Mouse (Mus musculus): Measurements from ENCODE around the gene Pdzd2. TPM values are rescaled to one million over a fixed set of nuclear protein-coding genes. Genes with fewer than 3 reads are reported as not detected.

Pdzd2 gene
- total RNA-seq, 1 experiment from 2014 or later, result 0.15 TPM

DNA sequence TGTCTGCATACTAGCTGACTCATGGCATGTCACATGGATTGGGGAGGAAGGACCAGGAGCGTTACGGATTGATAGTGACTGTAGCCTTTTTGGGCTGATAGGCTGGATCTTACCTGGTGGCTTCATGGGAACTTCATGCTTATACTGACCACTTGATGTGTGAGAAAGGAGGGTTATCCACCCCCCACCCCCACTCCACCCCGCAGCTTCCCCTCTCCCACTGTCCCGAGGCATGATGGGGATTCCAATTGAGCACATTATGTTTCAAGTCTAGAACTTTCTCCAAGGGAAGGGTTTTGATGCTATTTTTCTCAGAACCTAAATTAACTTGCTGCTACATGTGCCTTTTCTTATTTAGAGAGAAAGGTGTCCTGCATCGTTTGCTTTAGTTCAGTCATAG lies 381.3 kb downstream of the Pdzd2 start:
- no peak for ATAC-seq (replicated peaks in 1 of 2; ENCODE audit: insufficient read depth in 1 of 2, low FRiP score in 2 of 2, low TSS enrichment in 1 of 2, low read depth in 1 of 2, poor library complexity in 2 of 2, severe bottlenecking in 2 of 2)

DNA sequence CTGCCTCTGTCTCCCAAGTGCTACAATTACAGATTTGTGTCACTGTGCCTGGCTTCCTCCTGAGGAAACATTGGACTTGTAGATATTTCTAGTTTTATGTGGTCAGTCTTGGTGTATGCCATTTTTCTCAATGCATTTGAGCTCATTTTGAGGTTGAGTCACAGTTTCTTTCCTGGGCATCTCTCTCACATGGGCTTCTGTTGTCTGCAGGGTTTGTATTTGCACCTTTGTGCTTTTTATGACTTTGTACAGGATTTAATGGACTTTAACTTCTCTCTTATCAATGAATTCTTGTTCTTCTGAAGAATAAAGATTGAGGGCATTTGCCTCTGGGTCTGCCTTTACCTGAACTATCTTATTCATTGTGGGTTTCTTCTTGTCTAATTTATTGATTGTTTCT lies 382.3 kb downstream of the Pdzd2 start:
- ATAC-seq (replicated peaks in 1 of 2; ENCODE audit: insufficient read depth in 1 of 2, low FRiP score in 2 of 2, low TSS enrichment in 1 of 2, low read depth in 1 of 2, poor library complexity in 2 of 2, severe bottlenecking in 2 of 2), result no peak

DNA sequence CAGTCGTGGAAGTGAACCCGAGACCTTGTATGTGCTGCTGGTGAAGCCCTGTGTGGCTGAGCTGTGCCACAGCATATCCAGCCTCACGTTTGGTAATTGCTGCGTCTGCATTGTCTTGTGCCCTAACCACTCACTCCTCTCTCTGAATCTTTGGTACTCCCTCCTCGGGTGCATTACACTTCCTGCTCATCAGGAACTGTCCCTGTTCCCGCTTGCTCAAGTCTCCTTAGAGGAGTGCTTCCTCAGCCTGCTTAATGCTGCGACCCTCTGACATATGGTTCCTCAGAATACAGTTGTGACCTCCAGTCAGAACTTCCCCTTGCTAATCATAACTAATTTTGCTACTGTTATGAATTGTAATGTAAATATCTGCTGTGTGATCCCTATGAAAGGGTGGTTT lies 383.8 kb downstream of the Pdzd2 start:
- ATAC-seq (replicated peaks in 1 of 2; ENCODE audit: insufficient read depth in 1 of 2, low FRiP score in 2 of 2, low TSS enrichment in 1 of 2, low read depth in 1 of 2, poor library complexity in 2 of 2, severe bottlenecking in 2 of 2), result no peak

DNA sequence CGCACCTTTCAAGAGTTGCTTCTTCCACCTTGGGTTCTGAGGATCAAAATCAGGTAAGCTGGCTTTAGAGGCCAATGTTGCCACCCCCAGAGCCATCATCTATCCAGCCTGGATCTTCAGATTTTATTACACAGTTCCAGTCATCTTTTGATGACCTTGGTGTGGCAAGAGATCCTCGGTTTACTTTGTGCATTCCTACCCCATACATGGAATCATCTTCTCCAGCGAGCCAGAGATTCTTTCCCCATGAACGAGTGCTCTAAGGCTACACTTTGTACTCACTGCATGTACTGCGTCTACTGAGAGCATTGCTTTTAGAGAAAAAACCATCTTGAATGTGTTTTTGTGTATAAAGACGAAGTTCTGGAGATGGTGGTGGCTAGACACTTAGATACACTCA lies 384.5 kb downstream of the Pdzd2 start:
- ATAC-seq (replicated peaks in 1 of 2; ENCODE audit: insufficient read depth in 1 of 2, low FRiP score in 2 of 2, low TSS enrichment in 1 of 2, low read depth in 1 of 2, poor library complexity in 2 of 2, severe bottlenecking in 2 of 2), result no peak

DNA sequence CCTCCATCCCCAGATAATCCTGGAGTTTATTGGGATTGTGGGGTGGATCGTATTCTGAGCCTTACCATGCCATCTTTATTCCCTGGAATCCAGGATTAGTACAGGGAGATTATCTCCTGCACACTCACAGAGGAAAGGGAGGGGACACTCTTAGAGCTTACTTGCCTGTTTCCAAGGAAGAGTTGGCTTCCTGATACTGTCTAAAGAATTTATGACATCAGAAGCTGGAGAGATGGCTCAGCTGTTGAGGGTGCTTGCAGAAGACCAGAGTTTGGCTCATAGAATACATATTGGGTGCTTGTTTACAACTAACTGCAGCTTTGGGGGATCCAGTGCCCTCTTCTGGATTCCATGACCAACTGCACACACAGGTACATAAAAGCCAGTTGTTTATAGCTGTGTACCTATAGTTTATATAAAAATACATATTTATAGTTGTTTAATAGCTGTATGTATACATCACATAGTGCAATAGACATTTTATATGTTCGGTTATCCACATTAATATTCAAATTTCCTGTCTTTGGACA lies 385.4 kb downstream of the Pdzd2 start:
- ATAC-seq (replicated peaks in 1 of 2; ENCODE audit: insufficient read depth in 1 of 2, low FRiP score in 2 of 2, low TSS enrichment in 1 of 2, low read depth in 1 of 2, poor library complexity in 2 of 2, severe bottlenecking in 2 of 2), result no peak

DNA sequence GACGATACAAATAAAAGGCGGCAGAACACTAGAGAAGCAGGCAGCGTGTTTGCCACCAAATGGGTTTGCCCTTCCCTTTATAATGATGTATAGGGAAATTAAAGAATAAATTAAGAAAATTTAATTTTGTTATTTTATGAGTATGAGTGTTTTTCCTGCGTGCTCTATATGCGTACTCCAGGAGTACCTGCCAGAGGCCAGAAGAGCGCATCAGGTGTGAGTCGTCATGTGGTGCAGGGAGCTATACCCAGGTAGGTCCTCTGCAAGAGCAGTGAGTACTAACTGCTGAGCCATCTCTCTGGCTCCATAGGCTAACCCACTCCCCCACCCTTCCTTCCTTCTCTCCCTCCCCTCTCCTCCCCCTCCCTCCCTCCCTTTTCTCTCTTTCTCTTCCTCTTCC lies 388.3 kb downstream of the Pdzd2 start:
- ATAC-seq (replicated peaks in 1 of 2; ENCODE audit: insufficient read depth in 1 of 2, low FRiP score in 2 of 2, low TSS enrichment in 1 of 2, low read depth in 1 of 2, poor library complexity in 2 of 2, severe bottlenecking in 2 of 2), result no peak

DNA sequence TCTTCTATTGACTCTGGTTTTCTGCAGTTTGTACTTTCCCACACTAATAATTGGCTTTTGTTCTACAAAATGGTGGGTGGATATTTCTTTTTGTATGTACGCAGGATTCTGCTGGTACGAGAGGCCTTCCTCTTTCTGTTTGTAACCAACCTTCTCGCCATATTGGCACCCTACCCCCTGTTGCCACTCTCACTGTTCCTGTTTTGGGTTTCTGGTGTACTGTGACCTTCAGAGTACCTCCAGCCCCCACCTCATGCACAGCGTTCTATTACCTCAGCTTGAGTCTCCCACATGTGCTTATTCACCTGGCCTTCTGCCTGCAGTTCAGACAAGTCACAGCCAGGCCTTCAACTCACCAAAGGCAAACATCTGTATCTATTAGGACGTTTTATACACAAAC lies 389.9 kb downstream of the Pdzd2 start:
- no peak for ATAC-seq (replicated peaks in 1 of 2; ENCODE audit: insufficient read depth in 1 of 2, low FRiP score in 2 of 2, low TSS enrichment in 1 of 2, low read depth in 1 of 2, poor library complexity in 2 of 2, severe bottlenecking in 2 of 2)

DNA sequence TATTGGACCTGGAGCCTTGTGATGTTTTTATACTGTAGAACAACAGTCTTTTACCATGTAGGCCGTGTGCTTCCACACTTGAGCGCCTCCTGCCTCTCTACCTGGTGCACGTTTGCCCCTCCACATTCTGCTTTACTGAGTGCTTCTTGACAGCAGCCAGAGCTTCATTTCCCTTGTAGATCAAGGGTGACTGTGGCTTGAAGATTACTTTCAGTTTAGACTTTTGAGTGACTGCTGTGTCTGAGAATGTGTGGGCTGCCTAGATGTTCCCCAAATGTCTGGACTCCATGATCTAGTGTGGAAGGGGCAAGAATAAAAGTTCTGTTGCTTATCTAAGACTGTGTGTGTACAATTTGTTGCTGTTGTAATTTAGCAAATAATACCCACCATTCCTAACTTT lies 390.8 kb downstream of the Pdzd2 start:
- no peak for ATAC-seq (replicated peaks in 1 of 2; ENCODE audit: insufficient read depth in 1 of 2, low FRiP score in 2 of 2, low TSS enrichment in 1 of 2, low read depth in 1 of 2, poor library complexity in 2 of 2, severe bottlenecking in 2 of 2)

DNA sequence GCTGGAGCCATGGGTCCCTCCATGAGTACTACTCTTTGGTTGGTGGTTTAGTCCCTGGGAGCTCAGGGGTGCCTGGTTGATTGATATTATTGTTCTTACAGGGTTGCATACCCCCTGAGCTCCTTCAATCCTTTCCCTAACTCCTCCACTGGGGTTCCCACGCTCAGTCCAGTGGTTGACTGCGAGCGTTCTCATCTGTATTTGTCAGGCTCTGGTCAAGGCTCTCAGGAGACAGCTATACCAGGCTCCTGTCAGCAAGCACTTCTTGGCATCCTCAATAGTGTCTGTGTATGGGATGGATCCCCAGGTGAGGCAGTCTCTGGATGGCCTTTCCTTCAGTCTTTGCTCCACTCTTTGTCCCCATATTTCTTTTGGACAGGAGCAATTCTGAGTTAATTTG lies 392.8 kb downstream of the Pdzd2 start:
- ATAC-seq (replicated peaks in 1 of 2; ENCODE audit: insufficient read depth in 1 of 2, low FRiP score in 2 of 2, low TSS enrichment in 1 of 2, low read depth in 1 of 2, poor library complexity in 2 of 2, severe bottlenecking in 2 of 2), result no peak

DNA sequence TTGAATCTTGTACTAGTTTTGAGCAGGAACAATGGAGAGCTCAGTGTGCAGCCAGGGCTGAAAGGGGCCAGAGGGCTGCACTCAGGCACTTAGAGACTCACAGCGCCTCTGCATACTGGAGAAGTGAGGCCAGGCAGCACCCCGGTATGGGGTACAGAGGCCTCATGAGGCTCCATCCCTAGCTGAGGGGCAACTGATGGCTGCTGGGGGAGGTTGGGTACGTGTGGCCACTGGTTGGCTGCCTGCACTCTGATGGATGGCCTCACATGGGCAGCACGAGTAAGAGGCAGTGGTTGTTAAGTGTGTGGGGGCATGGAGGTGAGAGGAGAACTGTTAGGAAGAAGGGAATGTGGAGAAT lies 398.3 kb downstream of the Pdzd2 start:
- no peak for ATAC-seq (replicated peaks in 1 of 2; ENCODE audit: insufficient read depth in 1 of 2, low FRiP score in 2 of 2, low TSS enrichment in 1 of 2, low read depth in 1 of 2, poor library complexity in 2 of 2, severe bottlenecking in 2 of 2)

DNA sequence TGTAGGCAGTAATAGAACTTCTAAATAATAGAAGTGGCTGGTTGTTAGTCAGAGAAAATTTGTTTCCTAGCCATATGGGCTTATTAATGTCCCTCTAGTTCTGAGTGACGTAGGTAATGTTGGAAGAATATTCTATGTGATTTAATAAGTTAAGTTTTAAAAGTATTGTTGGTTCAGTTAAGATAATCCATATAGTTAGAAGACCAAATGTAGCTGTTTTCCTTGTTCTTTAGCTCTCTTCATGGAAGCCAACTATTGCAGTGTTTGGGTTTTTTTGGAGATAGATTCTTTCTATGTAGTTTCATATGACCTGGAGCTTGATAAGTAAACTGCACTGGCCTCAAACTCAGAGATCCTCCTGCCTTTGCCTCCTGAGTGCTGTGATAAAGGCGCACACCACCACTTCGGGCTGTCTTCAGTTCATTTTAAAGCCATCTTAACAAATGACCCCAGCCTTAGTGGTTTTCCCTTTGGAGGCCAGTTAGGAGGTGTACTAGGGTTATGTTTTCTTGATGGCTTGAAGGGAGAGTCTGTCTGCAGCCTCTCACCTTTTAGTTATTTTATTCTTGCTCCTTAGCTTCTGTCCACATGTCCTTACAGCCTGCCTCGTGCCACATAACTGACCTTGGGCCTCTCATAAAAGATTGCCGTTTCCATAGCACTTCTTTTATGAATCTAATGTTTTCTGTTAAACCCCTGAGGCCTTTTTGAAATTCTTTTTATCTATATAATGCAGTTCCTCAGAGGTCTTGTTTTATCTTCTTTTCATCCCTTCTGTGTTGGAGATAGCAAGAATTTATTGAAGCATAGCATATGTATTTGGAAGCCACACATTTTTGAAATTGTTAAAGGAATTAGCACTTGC lies 399.0 kb downstream of the Pdzd2 start:
- no peak for ATAC-seq (replicated peaks in 1 of 2; ENCODE audit: insufficient read depth in 1 of 2, low FRiP score in 2 of 2, low TSS enrichment in 1 of 2, low read depth in 1 of 2, poor library complexity in 2 of 2, severe bottlenecking in 2 of 2)

DNA sequence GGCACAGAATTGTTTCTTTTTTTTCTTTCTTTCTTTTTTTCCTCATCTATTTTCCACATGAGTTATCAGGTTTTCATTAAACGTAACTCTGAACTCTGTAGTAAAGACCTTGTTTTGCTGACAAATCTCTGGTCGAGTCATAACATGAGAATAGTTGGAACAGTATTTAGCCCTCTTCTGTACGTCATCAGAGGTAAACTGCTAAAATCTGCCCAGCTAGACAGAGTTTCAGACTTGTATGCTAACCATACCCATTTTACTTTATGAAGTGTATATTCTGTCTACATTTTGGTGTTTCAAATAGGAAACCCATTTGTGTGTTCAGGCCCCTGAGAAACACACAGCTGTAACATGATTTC lies 402.0 kb downstream of the Pdzd2 start:
- ATAC-seq (replicated peaks in 1 of 2; ENCODE audit: insufficient read depth in 1 of 2, low FRiP score in 2 of 2, low TSS enrichment in 1 of 2, low read depth in 1 of 2, poor library complexity in 2 of 2, severe bottlenecking in 2 of 2), result no peak

DNA sequence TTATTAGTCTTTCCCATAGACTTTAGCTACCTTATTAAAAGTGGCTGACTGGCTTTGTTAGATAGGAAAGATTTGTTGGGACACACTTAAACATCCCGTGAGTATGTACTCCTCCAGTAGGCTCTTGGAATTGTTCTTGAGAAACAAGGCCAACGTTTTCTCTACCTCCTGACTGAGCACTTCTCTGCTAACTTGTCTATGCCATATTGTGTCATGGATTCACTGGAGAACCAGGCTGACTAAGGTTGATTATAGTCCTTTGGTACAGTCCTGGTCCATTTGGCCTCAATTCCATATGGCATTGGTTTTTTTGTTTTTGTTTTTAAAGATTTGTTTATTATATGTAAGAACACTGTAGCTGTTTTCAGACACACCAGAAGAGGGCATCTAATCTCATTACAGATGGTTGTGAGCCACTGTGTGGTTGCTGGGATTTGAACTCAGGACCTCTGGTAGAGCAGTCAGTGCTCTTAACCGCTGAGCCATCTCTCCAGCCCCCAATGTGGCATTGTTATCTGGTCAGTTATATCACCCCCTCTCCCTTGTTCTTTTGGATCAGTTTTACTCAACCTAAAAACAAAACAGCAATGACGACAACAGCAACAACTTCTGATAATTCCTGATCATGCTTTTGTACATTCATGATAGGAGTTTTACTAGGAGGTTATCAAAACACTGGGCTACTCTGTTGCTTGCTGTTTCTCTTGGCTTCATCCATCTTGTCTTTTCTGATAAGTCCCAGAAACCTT lies 402.5 kb downstream of the Pdzd2 start:
- ATAC-seq (replicated peaks in 1 of 2; ENCODE audit: insufficient read depth in 1 of 2, low FRiP score in 2 of 2, low TSS enrichment in 1 of 2, low read depth in 1 of 2, poor library complexity in 2 of 2, severe bottlenecking in 2 of 2), result no peak

DNA sequence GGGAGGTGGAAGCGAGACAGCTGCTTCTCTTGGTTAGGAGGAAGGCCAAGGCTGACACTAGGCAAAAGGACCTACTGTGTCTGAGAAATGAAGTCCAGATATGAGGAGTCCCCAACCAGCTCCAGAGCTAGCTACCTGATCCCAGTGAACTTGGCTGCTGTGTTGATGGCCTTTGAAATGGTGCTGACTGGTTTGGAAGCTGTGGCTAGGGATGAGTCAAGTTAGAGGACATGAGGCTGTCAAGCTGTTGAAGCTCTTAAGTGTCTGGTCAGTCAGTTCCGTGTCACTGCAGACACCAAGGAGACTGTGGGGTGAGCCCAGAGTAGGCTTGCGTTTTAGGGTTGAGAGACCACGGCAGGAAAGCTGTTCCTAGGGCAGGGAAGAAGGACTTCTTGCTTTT lies 405.3 kb downstream of the Pdzd2 start:
- ATAC-seq (replicated peaks in 1 of 2; ENCODE audit: insufficient read depth in 1 of 2, low FRiP score in 2 of 2, low TSS enrichment in 1 of 2, low read depth in 1 of 2, poor library complexity in 2 of 2, severe bottlenecking in 2 of 2), result no peak

DNA sequence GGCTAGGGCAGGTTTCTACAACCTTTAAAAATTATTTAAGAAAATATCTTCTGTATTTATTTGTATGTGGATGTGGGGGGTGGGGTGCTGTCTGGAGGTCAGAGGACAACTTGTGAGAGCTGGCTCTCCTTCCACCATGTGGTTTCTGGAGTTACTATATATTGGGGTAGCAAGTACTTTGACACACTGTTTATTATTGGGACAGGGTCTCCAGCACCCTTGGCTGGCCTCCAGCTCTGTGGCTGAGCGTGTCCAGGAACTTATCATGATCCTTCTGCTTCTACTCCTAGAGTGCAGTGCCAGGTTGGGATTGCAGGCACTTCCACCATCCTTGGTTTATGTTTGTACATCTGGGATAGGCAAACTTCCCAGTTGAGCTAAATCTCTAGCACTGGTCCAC lies 408.4 kb downstream of the Pdzd2 start:
- ATAC-seq (replicated peaks in 1 of 2; ENCODE audit: insufficient read depth in 1 of 2, low FRiP score in 2 of 2, low TSS enrichment in 1 of 2, low read depth in 1 of 2, poor library complexity in 2 of 2, severe bottlenecking in 2 of 2), result no peak

DNA sequence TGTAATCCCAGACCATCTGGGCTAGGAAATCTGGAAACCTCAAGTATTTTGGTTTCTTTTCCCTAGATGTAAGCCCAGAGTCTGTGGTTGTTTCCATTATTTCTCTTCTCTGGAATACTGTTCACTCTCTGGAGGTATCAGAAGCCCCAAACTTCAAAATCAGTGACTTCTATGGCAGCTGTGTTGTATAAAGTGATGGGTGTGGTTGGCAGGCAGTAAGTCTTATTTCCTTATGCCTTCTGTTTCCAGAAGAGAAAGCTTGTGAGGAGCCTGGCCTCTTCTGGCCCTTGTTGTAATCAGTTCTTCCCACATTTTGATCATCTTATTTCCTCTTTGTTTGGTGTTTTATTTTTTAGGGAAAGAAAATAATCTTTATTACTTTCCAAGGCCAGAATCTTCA lies 408.8 kb downstream of the Pdzd2 start:
- no peak for ATAC-seq (replicated peaks in 1 of 2; ENCODE audit: insufficient read depth in 1 of 2, low FRiP score in 2 of 2, low TSS enrichment in 1 of 2, low read depth in 1 of 2, poor library complexity in 2 of 2, severe bottlenecking in 2 of 2)

DNA sequence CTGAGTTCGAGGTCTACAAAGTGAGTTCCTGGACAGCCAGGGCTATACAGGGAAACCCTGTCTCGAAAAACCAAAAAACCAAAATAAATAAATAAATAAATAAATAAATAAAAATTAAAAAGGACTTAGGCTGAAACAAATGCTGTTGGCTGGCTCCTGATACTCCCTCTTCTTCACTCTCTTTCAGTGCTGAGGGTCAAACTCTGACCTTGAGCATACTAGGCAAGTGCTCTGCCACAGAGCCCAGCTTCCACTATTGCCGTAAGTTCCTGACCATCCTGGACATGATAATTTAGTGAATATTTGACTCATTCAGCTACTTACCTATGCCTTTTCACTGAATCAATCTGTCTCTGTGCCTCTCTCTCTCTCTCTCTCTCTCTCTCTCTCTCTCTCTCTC lies 409.3 kb downstream of the Pdzd2 start:
- no peak for ATAC-seq (replicated peaks in 1 of 2; ENCODE audit: insufficient read depth in 1 of 2, low FRiP score in 2 of 2, low TSS enrichment in 1 of 2, low read depth in 1 of 2, poor library complexity in 2 of 2, severe bottlenecking in 2 of 2)

DNA sequence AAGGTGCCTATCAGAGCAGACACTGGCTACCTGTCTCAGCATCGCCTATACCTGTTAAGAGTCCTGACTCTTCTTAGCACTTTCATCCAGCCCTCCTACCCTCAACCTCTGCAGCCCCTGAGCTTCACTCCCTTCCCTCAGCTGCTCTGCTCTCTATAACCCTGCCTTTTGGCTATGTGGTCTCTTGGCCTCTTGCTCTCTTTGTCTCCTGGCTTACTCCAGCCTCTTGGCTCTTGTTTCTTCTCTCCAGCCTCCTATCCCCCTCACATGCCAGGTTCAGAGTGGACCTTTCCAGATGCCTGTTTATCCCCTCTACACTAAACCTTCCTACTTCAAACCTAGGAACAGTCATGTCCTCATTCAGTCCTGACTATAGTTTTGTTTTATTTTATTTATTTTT lies 415.4 kb downstream of the Pdzd2 start:
- no peak for ATAC-seq (replicated peaks in 1 of 2; ENCODE audit: insufficient read depth in 1 of 2, low FRiP score in 2 of 2, low TSS enrichment in 1 of 2, low read depth in 1 of 2, poor library complexity in 2 of 2, severe bottlenecking in 2 of 2)

Data from hematopoietic stem cell, adult 5-6 weeks (primary cell).